Mouse (Mus musculus) testis, adult 2 months (tissue): ENCODE results near the gene Ftsj3.

Source experiments
- CTCF ChIP-seq: fragments of 200-500 bp; IDR thresholded peaks from 2 replicates; pipeline ENCODE4 v1.5.1; 2012; ENCODE audit warnings: low read depth, mild to moderate bottlenecking, inconsistent platforms, low read length, moderate library complexity; ENCODE audit not compliant: control insufficient read depth, insufficient read depth, insufficient replicate concordance
- POLR2A ChIP-seq: fragments of 200-500 bp; IDR thresholded peaks from 2 replicates; pipeline ENCODE4 v1.6.1; 2012; ENCODE audit warnings: low read depth, mild to moderate bottlenecking, inconsistent platforms, low read length, moderate library complexity; ENCODE audit not compliant: control insufficient read depth

DNA sequence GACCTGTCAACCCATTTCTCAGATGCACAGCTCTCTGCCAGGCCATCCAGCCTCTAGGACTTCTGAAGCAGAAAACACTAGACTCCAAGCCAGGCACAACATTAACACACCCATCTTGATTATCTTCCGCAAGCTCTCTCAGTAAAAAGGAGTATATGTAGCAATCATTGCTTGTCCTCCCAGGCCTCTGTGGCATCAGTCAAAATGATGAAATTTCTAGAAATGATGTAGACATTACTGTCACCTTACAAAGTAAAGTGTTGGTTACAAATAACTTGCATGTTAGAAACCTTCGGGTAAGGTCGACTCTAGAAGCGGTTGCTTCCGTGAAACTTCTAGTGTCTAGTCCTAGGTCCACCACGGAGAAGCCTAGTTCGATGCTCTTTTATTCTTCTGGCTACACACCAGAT, 40.4 kb downstream of the Ftsj3 start:
- TF ChIP-seq CTCF (no peak), POLR2A (no peak)
